Mouse (Mus musculus) limb, embryonic 15.5 days (tissue): ENCODE data around the gene 1700024G13Rik. TPM values are rescaled to one million over a fixed set of nuclear protein-coding genes. Genes with fewer than 3 reads are reported as not detected.
A peak's percentile ranks its signal among the peaks of the same experiment; 100 is the strongest.
"Not testable (repeated sequence)": the region's sequence is repeated elsewhere in the genome, so short reads cannot be mapped to it uniquely, and the experiment has no call there.

Experiments used
- ATAC-seq: fragments of 200-750 bp; cut with Nextera tagmentation; 2 replicates; pipeline ENCODE4 v1.8.0; 2017; ENCODE audit warnings: low read depth, moderate TSS enrichment; ENCODE audit not compliant: insufficient number of reproducible peaks, low FRiP score, low TSS enrichment
- H3K27ac ChIP-seq: fragments of 300-500 bp; sonication (generic); 2 replicates; pipeline ENCODE4 v1.5.1; 2015; ENCODE audit warnings: moderate library complexity, mild to moderate bottlenecking, inconsistent platforms
- H3K27me3 ChIP-seq: fragments of 300-500 bp; sonication (generic); 2 replicates; pipeline ENCODE4 v1.6.1; 2015; ENCODE audit warnings: inconsistent platforms
- H3K36me3 ChIP-seq: fragments of 300-500 bp; sonication (generic); 2 replicates; pipeline ENCODE4 v1.6.1; 2015; ENCODE audit warnings: inconsistent platforms
- H3K4me1 ChIP-seq: fragments of 300-500 bp; sonication (generic); 2 replicates; pipeline ENCODE4 v1.6.1; 2015; ENCODE audit warnings: inconsistent platforms
- H3K4me2 ChIP-seq: fragments of 300-500 bp; sonication (generic); 2 replicates; pipeline ENCODE4 v1.6.1; 2015; ENCODE audit warnings: mild to moderate bottlenecking, inconsistent platforms
- H3K4me3 ChIP-seq: fragments of 300-500 bp; sonication (generic); 2 replicates; pipeline ENCODE4 v1.5.1; 2015; ENCODE audit warnings: mild to moderate bottlenecking, inconsistent platforms
- H3K9ac ChIP-seq: fragments of 300-500 bp; sonication (generic); 2 replicates; pipeline ENCODE4 v1.6.1; 2015; ENCODE audit warnings: inconsistent platforms
- H3K9me3 ChIP-seq: fragments of 300-500 bp; sonication (generic); 2 replicates; pipeline ENCODE4 v1.6.1; 2016; ENCODE audit warnings: inconsistent platforms
- WGBS: fragments of 180-500 bp; shearing (Covaris S2); methylation state at CpG from one replicate; pipeline ENCODE4 v1.1.7; 2015; 5-methylcytosine and 5-hydroxymethylcytosine counted together
- polyA plus RNA-seq: library from polyadenylated mRNA; unstranded; fragments of >200 nt; fragmentation: Nextera tagmentation; extraction: Ambion mirVana; gene quantifications from 2 replicates; pipeline ENCODE4 v1.2.1, GENCODE M21; 2015

Gene 1700024G13Rik
- polyA plus RNA-seq, 1 experiment from 2014 or later: not detected

DNA sequence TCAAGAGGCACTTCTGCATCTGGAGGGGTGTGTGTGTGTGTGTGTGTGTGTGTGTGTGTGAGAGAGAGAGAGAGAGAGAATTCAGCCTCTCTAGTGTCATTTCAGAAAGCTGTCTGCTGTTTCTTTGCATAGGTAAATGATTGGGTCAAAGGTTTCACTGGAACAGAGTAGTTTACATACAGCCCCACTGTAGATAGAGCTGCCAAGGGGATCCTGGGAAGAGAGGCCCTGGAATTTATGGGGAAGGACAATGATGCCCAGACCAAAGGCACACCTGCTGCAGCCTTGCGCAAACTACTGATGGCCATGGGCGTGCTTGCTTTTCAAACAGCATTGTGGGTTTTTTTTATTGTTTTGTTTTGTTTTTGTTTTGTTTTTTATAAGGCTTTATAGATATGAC lies 15.7 kb downstream of the 1700024G13Rik start:
- WGBS: 78% methylated on average over 2 of the region's 2 CpGs
- no peak overlapping the region for H3K4me3 ChIP-seq
- no peak for ATAC-seq
- no peaks in the 10 kb centered on the region for H3K27me3 ChIP-seq
- H3K4me2 ChIP-seq: no peak overlapping the region
- no peak overlapping the region for H3K27ac ChIP-seq
- H3K9ac ChIP-seq: no peak overlapping the region
- H3K36me3 ChIP-seq: no peaks in the 10 kb centered on the region
- H3K4me1 ChIP-seq: no peaks in the 10 kb centered on the region
- no peaks in the 10 kb centered on the region for H3K9me3 ChIP-seq

GRCm38 (mm10) chr14:32369756-32370155 lies 18.4 kb downstream of the 1700024G13Rik start:
- H3K4me2 ChIP-seq: no peak overlapping the region
- H3K9ac ChIP-seq: no peak overlapping the region
- H3K4me1 ChIP-seq: no peaks in the 10 kb centered on the region
- no peaks in the 10 kb centered on the region for H3K9me3 ChIP-seq
- H3K27ac ChIP-seq: no peak overlapping the region
- no peaks in the 10 kb centered on the region for H3K36me3 ChIP-seq
- no peak for ATAC-seq
- no peaks in the 10 kb centered on the region for H3K27me3 ChIP-seq
- no peak overlapping the region for H3K4me3 ChIP-seq
- WGBS: 61% methylated on average over 7 of the region's 7 CpGs

DNA sequence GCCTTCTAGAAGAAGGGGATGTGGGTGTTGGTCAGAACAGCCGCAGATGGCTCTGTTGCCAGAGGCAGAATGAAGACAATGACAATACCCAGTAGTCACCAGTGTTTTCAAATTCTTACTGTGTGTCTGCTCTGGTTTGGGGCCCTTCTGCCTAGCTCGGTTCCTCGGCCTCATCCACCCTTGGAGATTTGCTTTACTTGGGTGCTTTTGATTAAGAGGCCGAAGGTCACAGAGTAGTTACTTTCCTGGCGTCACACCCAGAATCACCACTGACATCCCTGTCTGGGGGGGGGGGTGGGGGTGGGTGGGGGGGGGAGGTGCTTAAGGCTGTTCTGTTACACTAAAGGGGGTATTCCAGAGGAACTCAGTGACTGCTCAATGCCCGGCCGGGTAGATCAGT lies 23.8 kb downstream of the 1700024G13Rik start:
- Histone ChIP-seq H3K27me3 (no peaks in the 10 kb centered on the region), H3K27ac (no peak overlapping the region), H3K9me3 (no peaks in the 10 kb centered on the region), H3K4me1 (no peaks in the 10 kb centered on the region), H3K4me3 (no peak overlapping the region), H3K36me3 (no peaks in the 10 kb centered on the region), H3K9ac (no peak overlapping the region), H3K4me2 (no peak overlapping the region)
- no peak for ATAC-seq
- 51% methylated on average over 7 of the region's 7 CpGs for WGBS

DNA sequence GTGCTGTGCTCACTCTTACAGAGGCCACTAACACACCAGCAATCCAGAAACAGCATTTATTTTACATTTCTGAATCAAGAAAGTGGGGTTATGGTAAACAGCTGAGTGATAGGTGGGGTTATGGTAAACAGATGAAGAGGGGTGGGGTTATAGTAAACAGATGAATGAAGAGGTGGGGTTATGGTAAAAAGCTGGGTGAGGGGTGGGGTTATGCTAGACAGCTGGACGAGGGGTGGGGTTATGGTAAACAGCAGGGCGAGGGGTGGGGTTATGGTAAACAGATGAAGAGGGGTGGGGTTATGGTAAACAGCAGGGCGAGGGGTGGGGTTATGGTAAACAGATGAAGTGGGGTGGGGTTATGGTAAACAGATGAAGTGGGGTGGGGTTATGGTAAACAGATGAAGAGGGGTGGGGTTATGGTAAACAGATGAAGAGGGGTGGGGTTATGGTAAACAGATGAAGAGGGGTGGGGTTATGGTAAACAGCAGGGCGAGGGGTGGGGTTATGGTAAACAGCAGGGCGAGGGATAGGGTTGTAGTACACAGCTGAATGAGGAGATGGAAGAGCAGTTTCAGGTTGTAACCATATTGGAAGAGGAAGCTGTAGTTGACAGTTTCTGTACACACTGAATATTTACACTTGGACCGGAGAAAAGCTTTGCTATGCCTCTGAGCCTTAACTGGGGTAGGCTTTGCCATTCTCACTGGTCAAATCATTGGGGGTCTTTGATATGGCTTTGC lies 36.8 kb downstream of the 1700024G13Rik start:
- H3K4me2 ChIP-seq, H3K36me3 ChIP-seq, H3K4me3 ChIP-seq, H3K4me1 ChIP-seq, H3K27ac ChIP-seq, ATAC-seq, H3K27me3 ChIP-seq, H3K9ac ChIP-seq, H3K9me3 ChIP-seq: not testable (repeated sequence)
- 24% methylated on average over 6 of the region's 6 CpGs for WGBS

GRCm38 (mm10) chr14:32347307-32347706 lies 40.9 kb downstream of the 1700024G13Rik start:
- Histone ChIP-seq H3K9me3 (no peaks in the 10 kb centered on the region), H3K4me2 (no peak overlapping the region), H3K27me3 (no peaks in the 10 kb centered on the region), H3K4me3 (no peak overlapping the region), H3K36me3 (peaks cover 5% of the 10 kb centered on the region), H3K9ac (no peak overlapping the region), H3K4me1 (no peaks in the 10 kb centered on the region), H3K27ac (no peak overlapping the region)
- no peak for ATAC-seq
- 94% methylated on average over 9 of the region's 9 CpGs for WGBS

GRCm38 (mm10) chr14:32344694-32345093 lies 43.5 kb downstream of the 1700024G13Rik start:
- ATAC-seq: no peak
- H3K9ac ChIP-seq: no peak overlapping the region
- H3K9me3 ChIP-seq: no peaks in the 10 kb centered on the region
- no peak overlapping the region for H3K4me3 ChIP-seq
- 76% methylated on average over 9 of the region's 10 CpGs for WGBS
- no peaks in the 10 kb centered on the region for H3K27me3 ChIP-seq
- H3K4me1 ChIP-seq: no peaks in the 10 kb centered on the region
- H3K36me3 ChIP-seq: peaks cover 12% of the 10 kb centered on the region
- H3K4me2 ChIP-seq: no peak overlapping the region
- no peak overlapping the region for H3K27ac ChIP-seq

GRCm38 (mm10) chr14:32344176-32344575 lies 44.0 kb downstream of the 1700024G13Rik start:
- Histone ChIP-seq H3K4me2 (no peak overlapping the region), H3K36me3 (peaks cover 12% of the 10 kb centered on the region), H3K27ac (no peak overlapping the region), H3K9ac (no peak overlapping the region), H3K4me3 (no peak overlapping the region), H3K4me1 (no peaks in the 10 kb centered on the region), H3K9me3 (no peaks in the 10 kb centered on the region), H3K27me3 (no peaks in the 10 kb centered on the region)
- 89% methylated on average over 7 of the region's 7 CpGs for WGBS
- no peak for ATAC-seq

- Histone ChIP-seq H3K9ac (no peak overlapping the region), H3K4me1 (no peaks in the 10 kb centered on the region), H3K9me3 (no peaks in the 10 kb centered on the region), H3K4me3 (no peak overlapping the region), H3K27me3 (no peaks in the 10 kb centered on the region), H3K36me3 (peaks cover 12% of the 10 kb centered on the region), H3K4me2 (no peak overlapping the region), H3K27ac (no peak overlapping the region)
- 92% methylated on average over 7 of the region's 7 CpGs for WGBS
- no peak for ATAC-seq
Observed at GRCm38 (mm10) chr14:32341823-32342222, 46.4 kb downstream of the 1700024G13Rik start.

- Histone ChIP-seq H3K27me3 (no peaks in the 10 kb centered on the region), H3K4me1 (no peaks in the 10 kb centered on the region), H3K4me2 (no peak overlapping the region), H3K9me3 (no peaks in the 10 kb centered on the region), H3K9ac (no peak overlapping the region), H3K4me3 (no peak overlapping the region), H3K27ac (no peak overlapping the region), H3K36me3 (peaks cover 9% of the 10 kb centered on the region; the same call in 1 of the 2 replicates)
- no peak for ATAC-seq
- 55% methylated on average over 11 of the region's 11 CpGs for WGBS
Observed at GRCm38 (mm10) chr14:32336547-32336946, 51.6 kb downstream of the 1700024G13Rik start.

DNA sequence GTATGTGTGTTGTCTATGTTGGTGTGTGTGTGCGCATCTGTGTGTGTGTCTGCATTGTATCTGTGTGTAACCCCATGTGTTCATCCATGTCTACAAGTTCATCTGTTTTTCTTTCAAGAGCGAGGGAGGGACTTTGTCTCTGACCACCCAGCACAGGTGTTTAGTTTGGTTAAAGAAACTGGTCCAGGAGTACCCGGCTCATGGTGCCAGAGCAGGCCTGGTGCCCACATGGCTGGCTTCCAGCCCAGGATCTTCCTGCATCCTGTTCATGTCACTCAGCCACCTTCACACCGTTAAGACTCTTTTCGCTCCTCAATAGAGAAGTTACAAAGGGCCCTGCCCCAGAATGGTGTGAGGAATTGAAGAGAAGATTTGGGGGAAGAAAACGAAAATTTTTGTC lies 52.2 kb downstream of the 1700024G13Rik start:
- no peak overlapping the region for H3K4me3 ChIP-seq
- 0 out of 2 replicates have a peak, but pooled peaks cover 9% of the 10 kb centered on the region for H3K36me3 ChIP-seq
- no peaks in the 10 kb centered on the region for H3K4me1 ChIP-seq
- WGBS: 75% methylated on average over 6 of the region's 6 CpGs
- H3K4me2 ChIP-seq: no peak overlapping the region
- no peak overlapping the region for H3K9ac ChIP-seq
- H3K27me3 ChIP-seq: no peaks in the 10 kb centered on the region
- no peak for ATAC-seq
- H3K27ac ChIP-seq: no peak overlapping the region
- H3K9me3 ChIP-seq: no peaks in the 10 kb centered on the region

DNA sequence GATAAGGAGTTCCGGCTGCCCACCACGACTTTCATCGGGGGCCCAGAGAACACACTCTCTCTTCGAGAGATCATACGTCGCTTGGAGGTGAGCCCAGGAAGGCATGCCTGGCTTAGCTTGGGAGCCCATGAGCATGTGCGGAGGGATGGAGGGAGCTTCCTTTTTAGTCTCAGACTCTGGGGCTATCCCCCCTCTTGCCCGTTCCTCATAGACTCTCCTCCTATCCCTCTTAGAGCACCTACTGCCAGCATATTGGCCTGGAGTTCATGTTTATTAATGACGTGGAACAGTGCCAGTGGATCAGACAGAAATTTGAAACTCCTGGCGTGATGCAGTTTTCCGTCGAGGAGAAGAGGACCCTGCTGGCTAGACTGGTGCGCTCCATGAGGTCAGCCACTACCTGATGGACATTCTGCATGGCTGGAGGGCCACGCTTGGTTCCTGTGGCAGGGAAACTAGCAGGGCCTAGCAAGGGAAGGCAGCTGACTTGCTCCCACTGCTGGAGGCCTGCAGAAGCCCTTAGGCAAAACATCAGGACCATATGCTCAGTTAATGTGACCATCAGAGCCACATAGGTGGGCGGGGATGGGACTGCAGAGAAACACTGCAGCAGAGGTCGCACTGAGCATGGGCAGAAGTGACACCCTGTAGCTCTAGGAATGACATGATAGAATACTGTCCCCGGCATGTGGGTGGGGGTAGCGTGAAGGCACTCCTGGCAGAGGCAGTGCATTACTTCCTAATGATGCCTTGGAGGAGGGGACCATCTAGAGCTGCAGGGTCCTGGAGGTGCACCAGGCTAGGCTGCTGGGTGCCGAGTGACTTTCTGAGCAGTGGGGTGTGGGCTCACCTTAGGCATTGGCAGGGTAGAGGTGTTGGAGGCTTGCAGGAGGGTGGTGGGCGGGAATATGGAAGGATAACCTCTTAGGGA lies 55.4 kb downstream of the 1700024G13Rik start:
- Histone ChIP-seq H3K4me3 (no peak overlapping the region), H3K27me3 (no peaks in the 10 kb centered on the region), H3K4me2 (no peak overlapping the region), H3K36me3 (0 out of 2 replicates have a peak, but pooled peaks cover 2% of the 10 kb centered on the region), H3K9me3 (no peaks in the 10 kb centered on the region), H3K4me1 (no peaks in the 10 kb centered on the region), H3K9ac (no peak overlapping the region), H3K27ac (no peak overlapping the region)
- peak; percentile 32; the same call in 1 of the 2 replicates for ATAC-seq
- 77% methylated on average over 20 of the region's 20 CpGs for WGBS

- no peaks in the 10 kb centered on the region for H3K27me3 ChIP-seq
- H3K36me3 ChIP-seq: no peaks in the 10 kb centered on the region
- no peak overlapping the region for H3K4me2 ChIP-seq
- no peak overlapping the region for H3K4me3 ChIP-seq
- no peak overlapping the region for H3K9ac ChIP-seq
- H3K9me3 ChIP-seq: no peaks in the 10 kb centered on the region
- H3K27ac ChIP-seq: no peak overlapping the region
- WGBS: 86% methylated on average over 9 of the region's 9 CpGs
- peaks cover 4% of the 10 kb centered on the region for H3K4me1 ChIP-seq
- no peak for ATAC-seq
Observed at GRCm38 (mm10) chr14:32327366-32327765, 60.8 kb downstream of the 1700024G13Rik start.
